Mouse (Mus musculus) heart, adult 2 months (tissue): Measurements from ENCODE around the gene Ptpre. TPM values are rescaled to one million over a fixed set of nuclear protein-coding genes. Genes with fewer than 3 reads are reported as not detected.

Experiments used
- DNase-seq, 2 experiments: peaks; one replicate each; pipeline ENCODE4 v3.0.0; 2021
- H3K27ac ChIP-seq: fragments of 200-600 bp; 2 replicates; pipeline ENCODE4 v1.8.1; 2022
- H3K27me3 ChIP-seq: fragments of 200-500 bp; 2 replicates; pipeline ENCODE4 v1.6.1; 2012; ENCODE audit warnings: mild to moderate bottlenecking, low read length, inconsistent platforms, mixed read lengths; ENCODE audit not compliant: control insufficient read depth, insufficient read depth
- H3K36me3 ChIP-seq: fragments of 200-500 bp; 2 replicates; pipeline ENCODE4 v1.6.1; 2012; ENCODE audit warnings: low read length, inconsistent platforms; ENCODE audit not compliant: control insufficient read depth, insufficient read depth
- H3K4me1 ChIP-seq: fragments of 200-500 bp; 2 replicates; pipeline ENCODE4 v1.6.1; 2011; ENCODE audit warnings: low read length; ENCODE audit not compliant: control insufficient read depth, insufficient read depth
- H3K4me3 ChIP-seq: fragments of 200-600 bp; 2 replicates; pipeline ENCODE4 v1.8.1; 2022
- H3K79me2 ChIP-seq: fragments of 200-500 bp; replicated peaks from 2 replicates; pipeline ENCODE4 v1.6.1; 2012; ENCODE audit warnings: mild to moderate bottlenecking, inconsistent platforms, low read length, moderate library complexity, mixed read lengths; ENCODE audit not compliant: control insufficient read depth, insufficient read depth
- H3K9ac ChIP-seq: fragments of 200-500 bp; 2 replicates; pipeline ENCODE4 v1.6.1; 2012; ENCODE audit warnings: low read depth, mild to moderate bottlenecking, control low read depth, inconsistent platforms, low read length, mixed read lengths
- CTCF ChIP-seq: fragments of 200-600 bp; IDR thresholded peaks from 2 replicates; pipeline ENCODE4 v1.8.1; 2022; ENCODE audit warnings: antibody characterized with exemption, mild to moderate bottlenecking, moderate library complexity
- EP300 ChIP-seq: fragments of 200-500 bp; IDR thresholded peaks from 2 replicates; pipeline ENCODE4 v1.6.1; 2011; ENCODE audit warnings: low read depth, low read length, control low read depth; ENCODE audit not compliant: insufficient read depth
- POLR2A ChIP-seq: fragments of 200-500 bp; IDR thresholded peaks from 2 replicates; pipeline ENCODE4 v1.6.1; 2011; ENCODE audit warnings: mild to moderate bottlenecking, low read depth, low read length, control low read depth; ENCODE audit not compliant: insufficient read depth
- WGBS: fragments of 180-500 bp; shearing (Covaris S2); methylation state at CpG from one replicate; pipeline ENCODE4 v1.1.7; 2018; 5-methylcytosine and 5-hydroxymethylcytosine counted together
- intact Hi-C: fragments of 180-260 bp; cut with DNase I; formaldehyde crosslinking; loops from one replicate; pipeline ENCODE4 v1.15.1; 2025
- polyA plus RNA-seq: library from polyadenylated mRNA; depleted of rRNA; stranded (reverse); fragments of >200 nt; gene quantifications from 2 replicates; pipeline ENCODE4 v1.2.3, GENCODE M21; 2012
- total RNA-seq, 2 experiments: library from RNA; stranded (reverse); gene quantifications; 2 replicates each; pipeline ENCODE4 v1.2.3; 2021

The Ptpre gene
- total and polyA plus RNA-seq, 3 experiments: 2.8 to 4.1 (median 3.1) TPM

DNA sequence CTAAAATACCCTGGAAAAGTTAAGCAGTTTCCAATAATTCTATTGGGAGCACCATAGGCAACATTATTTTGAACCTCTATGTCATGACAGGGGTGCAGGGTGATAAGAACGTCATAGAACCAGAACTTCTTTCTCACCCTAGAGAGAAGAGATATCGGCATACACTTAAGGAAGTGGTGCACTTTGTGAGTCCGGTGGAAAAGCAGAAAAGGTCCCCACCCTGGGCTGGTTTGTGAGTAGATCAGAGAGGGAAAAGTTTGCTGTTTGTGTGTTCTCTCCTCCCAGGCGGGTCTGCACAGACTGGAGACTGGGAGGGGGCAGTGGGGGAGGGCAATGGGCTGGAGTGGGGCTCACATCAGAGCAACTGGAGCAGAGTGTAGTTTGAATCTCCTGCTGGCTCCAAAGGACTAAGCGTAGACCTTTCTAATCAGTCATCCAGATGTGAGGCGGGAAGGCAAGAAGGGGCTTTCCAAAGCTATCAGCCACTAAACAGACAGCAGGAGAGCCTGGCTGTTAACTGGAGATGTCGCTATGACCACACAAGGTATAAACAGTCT is 184.2 kb downstream of the Ptpre start:
- Histone ChIP-seq H3K27me3 (no peaks in the 10 kb centered on the region), H3K9ac (no peak overlapping the region), H3K36me3 (no peaks in the 10 kb centered on the region), H3K79me2 (no peaks in the 10 kb centered on the region), H3K4me1 (peaks cover 1% of the 10 kb centered on the region; the same call in 1 of the 2 replicates), H3K4me3 (no peak overlapping the region), H3K27ac (no peak overlapping the region)
- intact Hi-C loops: no loop called here
- TF ChIP-seq CTCF: no peak
- TF ChIP-seq EP300: no peak
- no peak for TF ChIP-seq POLR2A
- no peak for DNase-seq
- 49% methylated on average over 7 of the region's 7 CpGs for WGBS

DNA sequence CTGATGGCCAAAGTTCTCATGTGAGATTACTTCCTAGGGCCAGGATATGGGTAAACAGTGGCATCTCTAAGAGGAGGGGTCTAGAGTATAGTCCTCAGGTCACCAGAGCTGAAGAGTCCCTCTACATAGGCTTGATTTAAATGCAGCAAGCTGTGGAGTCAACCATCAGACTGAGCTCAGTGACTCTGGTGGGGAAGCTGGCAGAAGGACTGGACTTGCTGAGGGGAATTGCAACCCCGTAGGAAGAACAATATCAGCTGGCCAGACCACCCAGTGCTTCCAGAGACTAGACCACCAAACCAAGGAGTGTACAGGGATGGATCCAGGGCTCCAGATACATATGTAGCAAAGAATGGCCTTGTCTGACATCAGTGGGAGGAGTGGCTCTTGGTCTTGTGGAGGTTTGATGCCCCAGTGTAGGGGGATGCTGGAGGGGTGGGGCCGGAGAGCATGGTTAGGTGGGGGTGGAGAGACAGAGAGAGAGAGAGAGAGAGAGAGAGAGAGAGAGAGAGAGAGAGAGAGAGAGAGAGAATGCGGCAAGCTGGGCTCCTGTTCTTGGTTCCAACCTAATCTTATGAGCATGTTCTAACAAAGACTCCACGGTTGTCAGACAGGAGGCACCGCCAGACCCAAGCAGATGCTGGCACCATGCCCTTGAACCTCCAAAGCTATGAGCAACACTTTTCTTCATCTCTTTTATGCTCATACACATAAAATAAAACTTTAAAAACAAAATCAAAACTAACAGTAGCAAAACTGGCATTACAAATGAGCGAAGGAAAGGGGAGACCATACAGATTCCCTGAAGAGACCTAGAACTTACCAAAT is 184.9 kb downstream of the Ptpre start:
- Histone ChIP-seq H3K4me1 (peaks cover 1% of the 10 kb centered on the region; the same call in 1 of the 2 replicates), H3K9ac (no peak overlapping the region), H3K27me3 (no peaks in the 10 kb centered on the region), H3K4me3 (no peak overlapping the region), H3K36me3 (no peaks in the 10 kb centered on the region), H3K79me2 (no peaks in the 10 kb centered on the region), H3K27ac (no peak overlapping the region)
- intact Hi-C loops: no loop called here
- TF ChIP-seq CTCF: no peak
- TF ChIP-seq POLR2A: no peak
- no peak for TF ChIP-seq EP300
- no peak for DNase-seq
- WGBS: 68% methylated on average over 6 of the region's 6 CpGs

DNA sequence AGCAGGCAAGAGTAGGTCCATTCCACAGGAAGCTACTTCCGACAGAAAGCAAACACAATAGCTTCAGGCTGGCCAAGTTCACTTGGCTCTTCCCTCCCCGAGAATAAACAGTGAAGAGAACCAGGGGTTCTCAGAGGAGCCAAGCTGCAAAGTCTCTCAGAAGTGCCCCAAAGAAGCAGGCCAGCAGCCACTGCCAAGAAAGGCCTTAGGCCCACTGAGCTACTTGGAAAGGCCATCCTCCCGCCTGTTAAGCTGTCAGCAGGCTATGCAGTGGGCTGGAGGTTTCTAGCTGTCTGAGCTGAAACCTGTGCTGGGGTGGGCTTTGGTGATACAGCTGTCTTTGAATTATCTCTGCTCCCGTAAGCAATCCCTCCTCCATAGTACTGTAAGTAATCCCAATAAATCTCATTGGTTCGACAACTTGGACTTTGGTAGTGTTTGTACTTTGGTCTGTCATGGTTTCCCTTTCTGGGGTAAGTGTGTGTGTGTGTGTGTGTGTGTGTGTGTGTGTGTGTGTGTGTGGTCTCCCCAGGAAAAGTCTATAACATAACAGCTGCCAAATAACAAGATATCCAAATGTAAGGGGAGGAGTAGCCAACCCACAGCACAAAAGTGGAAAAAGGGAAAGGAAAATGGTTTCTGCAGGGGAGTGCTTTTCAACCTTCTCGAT is 186.5 kb downstream of the Ptpre start:
- WGBS: 47% methylated on average over 6 of the region's 6 CpGs
- Histone ChIP-seq H3K9ac (no peak overlapping the region), H3K79me2 (no peaks in the 10 kb centered on the region), H3K36me3 (no peaks in the 10 kb centered on the region), H3K27me3 (no peaks in the 10 kb centered on the region), H3K4me3 (no peak overlapping the region), H3K27ac (peak overlapping the region; percentile 9; the same call in 1 of the 2 replicates), H3K4me1 (peaks cover 1% of the 10 kb centered on the region; the same call in 1 of the 2 replicates)
- TF ChIP-seq POLR2A: no peak
- no peak for TF ChIP-seq CTCF
- TF ChIP-seq EP300: no peak
- intact Hi-C loops: no loop called here
- DNase-seq: no peak

DNA sequence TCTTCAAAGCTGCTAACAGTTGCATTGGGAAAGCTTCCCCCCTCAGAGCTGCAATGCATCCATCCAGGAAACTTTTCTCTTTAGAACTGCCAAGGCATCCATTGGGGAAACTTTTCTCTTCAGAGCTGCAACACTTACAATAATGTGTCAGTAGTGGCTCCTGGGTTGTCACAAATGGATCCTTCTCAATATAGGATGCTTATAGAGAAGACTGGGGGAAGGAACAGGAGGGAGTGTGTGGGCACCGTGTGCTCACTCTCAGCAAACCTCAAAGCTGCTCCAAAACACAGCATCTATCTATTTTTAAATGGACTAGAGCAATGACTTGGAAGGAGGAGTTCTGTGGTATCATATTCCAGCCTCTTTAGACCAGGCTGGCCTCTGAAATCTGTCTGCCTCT is 189.4 kb downstream of the Ptpre start:
- WGBS: 71% methylated on average over 1 of the region's 1 CpGs
- Histone ChIP-seq H3K4me1 (peaks cover 1% of the 10 kb centered on the region; the same call in 1 of the 2 replicates), H3K27ac (no peak overlapping the region), H3K79me2 (no peaks in the 10 kb centered on the region), H3K27me3 (no peaks in the 10 kb centered on the region), H3K9ac (no peak overlapping the region), H3K36me3 (no peaks in the 10 kb centered on the region), H3K4me3 (no peak overlapping the region)
- no peak for DNase-seq
- intact Hi-C loops: no loop called here
- TF ChIP-seq POLR2A (no peak), CTCF (no peak), EP300 (no peak)

DNA sequence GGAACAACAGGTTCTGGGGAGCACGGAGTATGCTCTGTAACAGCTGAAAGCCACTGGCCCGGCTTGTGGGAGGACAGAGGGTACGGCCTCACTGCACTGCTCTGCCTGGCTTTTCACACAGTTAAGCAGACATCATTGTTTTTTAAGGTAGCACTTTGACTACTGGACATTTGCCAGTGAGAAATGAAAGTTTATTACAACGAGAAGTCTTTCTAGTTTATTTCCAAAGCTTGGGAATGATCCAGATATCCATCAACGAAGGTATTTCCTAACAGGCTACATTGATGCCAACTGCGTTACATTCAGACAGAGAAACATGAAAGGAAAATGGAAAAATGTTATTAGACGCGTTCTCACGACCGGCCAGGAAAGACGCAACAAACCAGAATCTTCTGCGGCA is 190.8 kb downstream of the Ptpre start:
- Histone ChIP-seq H3K4me1 (peaks cover 1% of the 10 kb centered on the region; the same call in 1 of the 2 replicates), H3K27ac (no peak overlapping the region), H3K4me3 (no peak overlapping the region), H3K79me2 (no peaks in the 10 kb centered on the region), H3K36me3 (no peaks in the 10 kb centered on the region), H3K27me3 (no peaks in the 10 kb centered on the region), H3K9ac (no peak overlapping the region)
- WGBS: 89% methylated on average over 12 of the region's 12 CpGs
- no peak for DNase-seq
- TF ChIP-seq POLR2A: no peak
- no peak for TF ChIP-seq CTCF
- no peak for TF ChIP-seq EP300
- intact Hi-C loops: no loop called here
